Mouse (Mus musculus) intestine, embryonic 15.5 days (tissue): ENCODE measurements around the gene Cmya5. TPM values are rescaled to one million over a fixed set of nuclear protein-coding genes. Genes with fewer than 3 reads are reported as not detected.
"Not testable (repeated sequence)": the region's sequence is repeated elsewhere in the genome, so short reads cannot be mapped to it uniquely, and the experiment has no call there.

ENCODE experiments used
- ATAC-seq: fragments of 200-750 bp; cut with Nextera tagmentation; 2 replicates; pipeline ENCODE4 v1.8.0; 2017; ENCODE audit warnings: moderate TSS enrichment, moderate library complexity
- H3K27ac ChIP-seq: fragments of 300-500 bp; sonication (generic); 2 replicates; pipeline ENCODE4 v1.5.1; 2015; ENCODE audit warnings: mild to moderate bottlenecking, inconsistent platforms
- H3K27me3 ChIP-seq: fragments of 300-500 bp; sonication (generic); replicated peaks from 2 replicates; pipeline ENCODE4 v1.6.1; 2015; ENCODE audit warnings: inconsistent platforms
- H3K36me3 ChIP-seq: fragments of 300-500 bp; sonication (generic); 2 replicates; pipeline ENCODE4 v1.6.1; 2015; ENCODE audit warnings: inconsistent platforms
- H3K4me1 ChIP-seq: fragments of 300-500 bp; sonication (generic); replicated peaks from 2 replicates; pipeline ENCODE4 v1.6.1; 2015; ENCODE audit warnings: inconsistent platforms
- H3K4me2 ChIP-seq: fragments of 300-500 bp; sonication (generic); replicated peaks from 2 replicates; pipeline ENCODE4 v1.6.1; 2015; ENCODE audit warnings: mild to moderate bottlenecking, inconsistent platforms
- H3K4me3 ChIP-seq: fragments of 300-500 bp; sonication (generic); replicated peaks from 2 replicates; pipeline ENCODE4 v1.5.1; 2015; ENCODE audit warnings: inconsistent platforms
- H3K9ac ChIP-seq: fragments of 300-500 bp; sonication (generic); 2 replicates; pipeline ENCODE4 v1.6.1; 2015; ENCODE audit warnings: inconsistent platforms
- H3K9me3 ChIP-seq: fragments of 300-500 bp; sonication (generic); 2 replicates; pipeline ENCODE4 v1.6.1; 2016; ENCODE audit warnings: inconsistent platforms
- WGBS: fragments of 180-500 bp; shearing (Covaris S2); methylation state at CpG from one replicate; pipeline ENCODE4 v1.1.7; 2015; 5-methylcytosine and 5-hydroxymethylcytosine counted together
- polyA plus RNA-seq: library from polyadenylated mRNA; unstranded; fragments of >200 nt; fragmentation: Nextera tagmentation; extraction: Ambion mirVana; gene quantifications from 2 replicates; pipeline ENCODE4 v1.2.1, GENCODE M21; 2015

The Cmya5 gene
- polyA plus RNA-seq, 1 experiment from 2014 or later: 0.04 TPM

- no peaks in the 10 kb centered on the region for H3K9me3 ChIP-seq
- no peak overlapping the region for H3K9ac ChIP-seq
- no peaks in the 10 kb centered on the region for H3K36me3 ChIP-seq
- WGBS: 90% methylated on average over 3 of the region's 3 CpGs
- no peak overlapping the region for H3K27ac ChIP-seq
- no peak overlapping the region for H3K4me2 ChIP-seq
- no peak for ATAC-seq
- H3K4me3 ChIP-seq: no peak overlapping the region
- H3K27me3 ChIP-seq: no peaks in the 10 kb centered on the region
- H3K4me1 ChIP-seq: no peaks in the 10 kb centered on the region
These were observed 45.9 kb downstream of the Cmya5 start for GRCm38 (mm10) chr13:93098596-93098995.

GRCm38 (mm10) chr13:93096643-93097042 lies 47.9 kb downstream of the Cmya5 start:
- no peaks in the 10 kb centered on the region for H3K36me3 ChIP-seq
- H3K27ac ChIP-seq: no peak overlapping the region
- H3K27me3 ChIP-seq: no peaks in the 10 kb centered on the region
- no peak overlapping the region for H3K4me3 ChIP-seq
- no peak for ATAC-seq
- H3K4me1 ChIP-seq: no peaks in the 10 kb centered on the region
- WGBS: 92% methylated on average over 6 of the region's 6 CpGs
- H3K4me2 ChIP-seq: no peak overlapping the region
- no peaks in the 10 kb centered on the region for H3K9me3 ChIP-seq
- H3K9ac ChIP-seq: no peak overlapping the region

GRCm38 (mm10) chr13:93095097-93095791 lies 49.3 kb downstream of the Cmya5 start:
- WGBS: 92% methylated on average over 15 of the region's 15 CpGs
- H3K4me3 ChIP-seq: no peak overlapping the region
- H3K9ac ChIP-seq: no peak overlapping the region

GRCm38 (mm10) chr13:93094204-93094935 lies 50.2 kb downstream of the Cmya5 start:
- Histone ChIP-seq H3K4me3 (no peak overlapping the region), H3K9me3 (no peaks in the 10 kb centered on the region), H3K27me3 (no peaks in the 10 kb centered on the region), H3K4me2 (no peak overlapping the region), H3K36me3 (no peaks in the 10 kb centered on the region), H3K27ac (no peak overlapping the region), H3K9ac (no peak overlapping the region), H3K4me1 (no peaks in the 10 kb centered on the region)
- ATAC-seq: no peak
- 73% methylated on average over 10 of the region's 10 CpGs for WGBS

More at GRCm38 (mm10) chr13:93095097-93095791, 49.3 kb downstream of the Cmya5 start:
- no peak overlapping the region for H3K4me2 ChIP-seq
- no peak for ATAC-seq
- H3K27me3 ChIP-seq: no peaks in the 10 kb centered on the region
- H3K36me3 ChIP-seq: no peaks in the 10 kb centered on the region
- no peaks in the 10 kb centered on the region for H3K9me3 ChIP-seq
- H3K4me1 ChIP-seq: no peaks in the 10 kb centered on the region
- H3K27ac ChIP-seq: no peak overlapping the region

- no peak overlapping the region for H3K27ac ChIP-seq
- no peak overlapping the region for H3K4me2 ChIP-seq
- no peaks in the 10 kb centered on the region for H3K27me3 ChIP-seq
- H3K4me1 ChIP-seq: no peaks in the 10 kb centered on the region
- H3K9ac ChIP-seq: no peak overlapping the region
- H3K36me3 ChIP-seq: no peaks in the 10 kb centered on the region
- 87% methylated on average over 5 of the region's 5 CpGs for WGBS
- ATAC-seq: no peak
- no peaks in the 10 kb centered on the region for H3K9me3 ChIP-seq
- no peak overlapping the region for H3K4me3 ChIP-seq
These were observed 50.8 kb downstream of the Cmya5 start for GRCm38 (mm10) chr13:93093697-93094096.

- H3K9me3 ChIP-seq: no peaks in the 10 kb centered on the region
- H3K9ac ChIP-seq: no peak overlapping the region
- no peak for ATAC-seq
- H3K4me1 ChIP-seq: no peaks in the 10 kb centered on the region
- 72% methylated on average over 2 of the region's 2 CpGs for WGBS
- H3K27ac ChIP-seq: no peak overlapping the region
- no peak overlapping the region for H3K4me3 ChIP-seq
- H3K36me3 ChIP-seq: no peaks in the 10 kb centered on the region
- no peak overlapping the region for H3K4me2 ChIP-seq
- H3K27me3 ChIP-seq: no peaks in the 10 kb centered on the region
These were observed 51.6 kb downstream of the Cmya5 start for GRCm38 (mm10) chr13:93092916-93093429.

- WGBS: 89% methylated on average over 10 of the region's 10 CpGs
- Histone ChIP-seq H3K27me3 (no peaks in the 10 kb centered on the region), H3K4me1 (no peaks in the 10 kb centered on the region), H3K9me3 (no peaks in the 10 kb centered on the region), H3K4me2 (no peak overlapping the region), H3K9ac (no peak overlapping the region), H3K27ac (no peak overlapping the region), H3K36me3 (no peaks in the 10 kb centered on the region), H3K4me3 (no peak overlapping the region)
- no peak for ATAC-seq
These were observed 52.6 kb downstream of the Cmya5 start for GRCm38 (mm10) chr13:93091866-93092455.

- Histone ChIP-seq H3K27ac (no peak overlapping the region), H3K4me3 (no peak overlapping the region), H3K36me3 (no peaks in the 10 kb centered on the region), H3K4me2 (no peak overlapping the region), H3K9me3 (no peaks in the 10 kb centered on the region), H3K4me1 (no peaks in the 10 kb centered on the region), H3K9ac (no peak overlapping the region), H3K27me3 (no peaks in the 10 kb centered on the region)
- ATAC-seq: no peak
- WGBS: 88% methylated on average over 9 of the region's 9 CpGs
These were observed 53.3 kb downstream of the Cmya5 start for GRCm38 (mm10) chr13:93091176-93091575.

- Histone ChIP-seq H3K27me3 (no peaks in the 10 kb centered on the region), H3K27ac (no peak overlapping the region), H3K9me3 (no peaks in the 10 kb centered on the region), H3K9ac (no peak overlapping the region), H3K4me3 (no peak overlapping the region), H3K4me1 (no peaks in the 10 kb centered on the region), H3K36me3 (no peaks in the 10 kb centered on the region), H3K4me2 (no peak overlapping the region)
- WGBS: 88% methylated on average over 5 of the region's 5 CpGs
- no peak for ATAC-seq
These were observed 55.0 kb downstream of the Cmya5 start for GRCm38 (mm10) chr13:93089481-93089880.

GRCm38 (mm10) chr13:93085711-93086110 lies 58.8 kb downstream of the Cmya5 start:
- Histone ChIP-seq H3K36me3 (no peaks in the 10 kb centered on the region), H3K4me3 (no peak overlapping the region), H3K9ac (no peak overlapping the region), H3K9me3 (no peaks in the 10 kb centered on the region), H3K4me2 (no peak overlapping the region), H3K4me1 (no peaks in the 10 kb centered on the region), H3K27me3 (no peaks in the 10 kb centered on the region), H3K27ac (no peak overlapping the region)
- ATAC-seq: no peak
- WGBS: 88% methylated on average over 4 of the region's 4 CpGs

- H3K4me2 ChIP-seq, H3K9ac ChIP-seq, ATAC-seq, H3K9me3 ChIP-seq, H3K27ac ChIP-seq, H3K4me3 ChIP-seq, H3K36me3 ChIP-seq, H3K27me3 ChIP-seq, H3K4me1 ChIP-seq: not testable (repeated sequence)
- 76% methylated on average over 1 of the region's 1 CpGs for WGBS
These were observed 62.2 kb downstream of the Cmya5 start for GRCm38 (mm10) chr13:93082324-93082723.

GRCm38 (mm10) chr13:93080859-93081258 lies 63.7 kb downstream of the Cmya5 start:
- Histone ChIP-seq H3K27ac (no peak overlapping the region), H3K9ac (no peak overlapping the region), H3K36me3 (no peaks in the 10 kb centered on the region), H3K4me1 (no peaks in the 10 kb centered on the region), H3K4me3 (no peak overlapping the region), H3K9me3 (no peaks in the 10 kb centered on the region), H3K4me2 (no peak overlapping the region), H3K27me3 (no peaks in the 10 kb centered on the region)
- 82% methylated on average over 2 of the region's 2 CpGs for WGBS
- no peak for ATAC-seq
